Mouse (Mus musculus) granulocyte monocyte progenitor cell, adult 5-6 weeks (primary cell): ENCODE data around the gene Pitpnm1. TPM values are rescaled to one million over a fixed set of nuclear protein-coding genes. Genes with fewer than 3 reads are reported as not detected.

Experiments
- ATAC-seq: replicated peaks from 2 replicates; pipeline ENCODE4 v1.8.0; 2016; ENCODE audit warnings: mild to moderate bottlenecking, moderate TSS enrichment, inconsistent platforms; ENCODE audit not compliant: poor library complexity, severe bottlenecking
- total RNA-seq, 2 experiments: library from RNA; stranded (forward) in 1 of 2; stranded (reverse) in 1 of 2; fragments of 200-712, 200-1000 nt in 1 of 2; fragments of >200 nt in 1 of 2; fragmentation: Nextera tagmentation in 1 of 2; gene quantifications; 2 replicates each; pipeline ENCODE4 v1.2.3; 2014 to 2017

Pitpnm1 gene
- total RNA-seq, 2 experiments from 2014 or later: 11.3 to 24.3 TPM

GRCm38 (mm10) chr19:4151488-4151860 is 51.7 kb downstream of the Pitpnm1 start:
- no peak for ATAC-seq

- ATAC-seq: no peak
These were observed 52.1 kb downstream of the Pitpnm1 start for GRCm38 (mm10) chr19:4151898-4152297.

GRCm38 (mm10) chr19:4152445-4153231 is 52.8 kb downstream of the Pitpnm1 start:
- no peak for ATAC-seq

GRCm38 (mm10) chr19:4153232-4153654 is 53.4 kb downstream of the Pitpnm1 start, which contains the start of gene Ptprcap:
Gene Ptprcap, plus strand, starts transcription at chr19:4153604.
- no peak for ATAC-seq

GRCm38 (mm10) chr19:4154437-4155222 is 54.8 kb downstream of the Pitpnm1 start:
- peak; percentile 63 for ATAC-seq

- no peak for ATAC-seq
These were observed 55.6 kb downstream of the Pitpnm1 start for GRCm38 (mm10) chr19:4155223-4156072.

GRCm38 (mm10) chr19:4156073-4156579 is 56.3 kb downstream of the Pitpnm1 start:
- ATAC-seq: no peak

GRCm38 (mm10) chr19:4156771-4157170 is 57.0 kb downstream of the Pitpnm1 start:
- ATAC-seq: no peak

GRCm38 (mm10) chr19:4159049-4159448 is 59.3 kb downstream of the Pitpnm1 start:
- ATAC-seq: no peak

- peak; percentile 90 for ATAC-seq
These were observed 63.1 kb downstream of the Pitpnm1 start, which contains the start of gene Rps6kb2 for GRCm38 (mm10) chr19:4162646-4163542. Gene Rps6kb2, minus strand, starts transcription at chr19:4163354.

GRCm38 (mm10) chr19:4163543-4163887 is 63.7 kb downstream of the Pitpnm1 start:
- no peak for ATAC-seq

Other genes with a start within 250 kb of the Pitpnm1 start
Only the 30 nearest of the 34 such genes appear.
- gene Aldh3b1, start 170.2 kb upstream of the Pitpnm1 start, total RNA-seq (2014; fragmentation: Nextera tagmentation): 5.9 and 8.4 TPM in 2 replicates
- gene Aldh3b1, start 170.2 kb upstream of the Pitpnm1 start, total RNA-seq (2017): 8.4 and 14.1 TPM in 2 replicates
- gene Unc93b1, start 164.8 kb upstream of the Pitpnm1 start, total RNA-seq (2014; fragmentation: Nextera tagmentation): 162 and 191 TPM in 2 replicates
- 205 and 220 TPM in 2 replicates for gene Unc93b1, start 164.8 kb upstream of the Pitpnm1 start, total RNA-seq (2017)
- gene Aldh3b3, start 141.4 kb upstream of the Pitpnm1 start, total RNA-seq (2014; fragmentation: Nextera tagmentation): not detected in 2 replicates
- not detected in 2 replicates for gene Aldh3b3, start 141.4 kb upstream of the Pitpnm1 start, total RNA-seq (2017)
- gene Aldh3b2, start 127.7 kb upstream of the Pitpnm1 start, total RNA-seq (2014; fragmentation: Nextera tagmentation): not detected in 2 replicates
- gene Aldh3b2, start 127.7 kb upstream of the Pitpnm1 start, total RNA-seq (2017): 0.09 TPM in 1 of 2 replicates, not detected in the other
- gene Acy3, start 113.4 kb upstream of the Pitpnm1 start, total RNA-seq (2014; fragmentation: Nextera tagmentation): 4.1 and 6.4 TPM in 2 replicates
- 0.73 and 4.0 TPM in 2 replicates for gene Acy3, start 113.4 kb upstream of the Pitpnm1 start, total RNA-seq (2017)
- gene Tbx10, start 107.2 kb upstream of the Pitpnm1 start, total RNA-seq (2014; fragmentation: Nextera tagmentation): not detected in 2 replicates
- gene Tbx10, start 107.2 kb upstream of the Pitpnm1 start, total RNA-seq (2017): not detected in 2 replicates
- gene Nudt8, start 99.4 kb upstream of the Pitpnm1 start, total RNA-seq (2014; fragmentation: Nextera tagmentation): 9.7 and 16.3 TPM in 2 replicates
- gene Nudt8, start 99.4 kb upstream of the Pitpnm1 start, total RNA-seq (2017): 4.4 and 10.5 TPM in 2 replicates
- gene Gm49405, start 99.4 kb upstream of the Pitpnm1 start, total RNA-seq (2014; fragmentation: Nextera tagmentation): 0.30 and 3.0 TPM in 2 replicates
- gene Gm49405, start 99.4 kb upstream of the Pitpnm1 start, total RNA-seq (2017): 1.2 and 1.3 TPM in 2 replicates
- gene Doc2g, start 96.7 kb upstream of the Pitpnm1 start, total RNA-seq (2014; fragmentation: Nextera tagmentation): 3.0 and 7.0 TPM in 2 replicates
- 0.46 and 2.9 TPM in 2 replicates for gene Doc2g, start 96.7 kb upstream of the Pitpnm1 start, total RNA-seq (2017)
- 93.8 and 132 TPM in 2 replicates for gene Ndufv1, start 87.2 kb upstream of the Pitpnm1 start, total RNA-seq (2014; fragmentation: Nextera tagmentation)
- gene Ndufv1, start 87.2 kb upstream of the Pitpnm1 start, total RNA-seq (2017): 222 and 241 TPM in 2 replicates
- 235 and 335 TPM in 2 replicates for gene Gstp1, start 62.0 kb upstream of the Pitpnm1 start, total RNA-seq (2014; fragmentation: Nextera tagmentation)
- gene Gstp1, start 62.0 kb upstream of the Pitpnm1 start, total RNA-seq (2017): 84.1 and 120 TPM in 2 replicates
- not detected in 2 replicates for gene Gstp2, start 54.0 kb upstream of the Pitpnm1 start, total RNA-seq (2014; fragmentation: Nextera tagmentation)
- 4.3 TPM in 1 of 2 replicates, not detected in the other for gene Gstp2, start 54.0 kb upstream of the Pitpnm1 start, total RNA-seq (2017)
- not detected in 2 replicates for gene Gstp3, start 40.4 kb upstream of the Pitpnm1 start, total RNA-seq (2014; fragmentation: Nextera tagmentation)
- 0.65 TPM in 1 of 2 replicates, not detected in the other for gene Gstp3, start 40.4 kb upstream of the Pitpnm1 start, total RNA-seq (2017)
- gene Cabp2, start 18.4 kb upstream of the Pitpnm1 start, total RNA-seq (2014; fragmentation: Nextera tagmentation): not detected in 2 replicates
- not detected in 2 replicates for gene Cabp2, start 18.4 kb upstream of the Pitpnm1 start, total RNA-seq (2017)
- gene Cdk2ap2, start 2.8 kb upstream of the Pitpnm1 start, total RNA-seq (2014; fragmentation: Nextera tagmentation): 119 and 155 TPM in 2 replicates
- gene Cdk2ap2, start 2.8 kb upstream of the Pitpnm1 start, total RNA-seq (2017): 33.7 and 36.5 TPM in 2 replicates
- gene Aip, start 25.9 kb downstream of the Pitpnm1 start, total RNA-seq (2014; fragmentation: Nextera tagmentation): 19.6 and 60.2 TPM in 2 replicates
- 31.3 and 38.6 TPM in 2 replicates for gene Aip, start 25.9 kb downstream of the Pitpnm1 start, total RNA-seq (2017)
- not detected in 2 replicates for gene Gpr152, start 39.8 kb downstream of the Pitpnm1 start, total RNA-seq (2014; fragmentation: Nextera tagmentation)
- not detected in 2 replicates for gene Gpr152, start 39.8 kb downstream of the Pitpnm1 start, total RNA-seq (2017)
- not detected in 2 replicates for gene Cabp4, start 44.0 kb downstream of the Pitpnm1 start, total RNA-seq (2014; fragmentation: Nextera tagmentation)
- gene Cabp4, start 44.0 kb downstream of the Pitpnm1 start, total RNA-seq (2017): not detected in 2 replicates
- gene Coro1b, start 48.6 kb downstream of the Pitpnm1 start, total RNA-seq (2014; fragmentation: Nextera tagmentation): 143 and 234 TPM in 2 replicates
- 71.3 and 73.2 TPM in 2 replicates for gene Coro1b, start 48.6 kb downstream of the Pitpnm1 start, total RNA-seq (2017)
- 40.8 and 53.6 TPM in 2 replicates for gene Ptprcap, start 53.6 kb downstream of the Pitpnm1 start, total RNA-seq (2014; fragmentation: Nextera tagmentation)
- 64.9 and 84.1 TPM in 2 replicates for gene Ptprcap, start 53.6 kb downstream of the Pitpnm1 start, total RNA-seq (2017)
- 42.5 and 45.6 TPM in 2 replicates for gene Rps6kb2, start 63.4 kb downstream of the Pitpnm1 start, total RNA-seq (2014; fragmentation: Nextera tagmentation)
- 21.0 and 31.6 TPM in 2 replicates for gene Rps6kb2, start 63.4 kb downstream of the Pitpnm1 start, total RNA-seq (2017)
- 0.58 and 5.7 TPM in 2 replicates for gene Carns1, start 75.5 kb downstream of the Pitpnm1 start, total RNA-seq (2014; fragmentation: Nextera tagmentation)
- gene Carns1, start 75.5 kb downstream of the Pitpnm1 start, total RNA-seq (2017): 1.1 and 2.9 TPM in 2 replicates
- gene Tbc1d10c, start 91.3 kb downstream of the Pitpnm1 start, total RNA-seq (2014; fragmentation: Nextera tagmentation): 41.1 and 50.1 TPM in 2 replicates
- gene Tbc1d10c, start 91.3 kb downstream of the Pitpnm1 start, total RNA-seq (2017): 11.3 and 18.4 TPM in 2 replicates
- 406 and 527 TPM in 2 replicates for gene Ppp1ca, start 92.1 kb downstream of the Pitpnm1 start, total RNA-seq (2014; fragmentation: Nextera tagmentation)
- gene Ppp1ca, start 92.1 kb downstream of the Pitpnm1 start, total RNA-seq (2017): 494 and 518 TPM in 2 replicates
- 27.8 and 41.3 TPM in 2 replicates for gene Rad9a, start 101.7 kb downstream of the Pitpnm1 start, total RNA-seq (2014; fragmentation: Nextera tagmentation)
- 16.0 and 16.3 TPM in 2 replicates for gene Rad9a, start 101.7 kb downstream of the Pitpnm1 start, total RNA-seq (2017)
- gene Clcf1, start 114.2 kb downstream of the Pitpnm1 start, total RNA-seq (2014; fragmentation: Nextera tagmentation): 6.8 and 7.4 TPM in 2 replicates
- gene Clcf1, start 114.2 kb downstream of the Pitpnm1 start, total RNA-seq (2017): 0.67 and 1.8 TPM in 2 replicates
- not detected in 2 replicates for gene AC109138.7, start 114.4 kb downstream of the Pitpnm1 start, total RNA-seq (2014; fragmentation: Nextera tagmentation)
- gene AC109138.7, start 114.4 kb downstream of the Pitpnm1 start, total RNA-seq (2017): not detected in 2 replicates
- gene Pold4, start 131.9 kb downstream of the Pitpnm1 start, total RNA-seq (2014; fragmentation: Nextera tagmentation): 68.6 and 117 TPM in 2 replicates
- 69.5 and 92.0 TPM in 2 replicates for gene Pold4, start 131.9 kb downstream of the Pitpnm1 start, total RNA-seq (2017)
- 17.7 and 25.9 TPM in 2 replicates for gene Ssh3, start 169.2 kb downstream of the Pitpnm1 start, total RNA-seq (2014; fragmentation: Nextera tagmentation)
- 10.8 and 22.0 TPM in 2 replicates for gene Ssh3, start 169.2 kb downstream of the Pitpnm1 start, total RNA-seq (2017)
- gene Ankrd13d, start 183.1 kb downstream of the Pitpnm1 start, total RNA-seq (2014; fragmentation: Nextera tagmentation): 6.8 and 7.2 TPM in 2 replicates
- 1.6 and 3.9 TPM in 2 replicates for gene Ankrd13d, start 183.1 kb downstream of the Pitpnm1 start, total RNA-seq (2017)